Mouse (Mus musculus): ENCODE measurements around the gene Ralgapa2. TPM values are rescaled to one million over a fixed set of nuclear protein-coding genes. Genes with fewer than 3 reads are reported as not detected.

Ralgapa2 gene
- polyA plus RNA-seq, 1 experiment from 2014 or later: 12.4 TPM

DNA sequence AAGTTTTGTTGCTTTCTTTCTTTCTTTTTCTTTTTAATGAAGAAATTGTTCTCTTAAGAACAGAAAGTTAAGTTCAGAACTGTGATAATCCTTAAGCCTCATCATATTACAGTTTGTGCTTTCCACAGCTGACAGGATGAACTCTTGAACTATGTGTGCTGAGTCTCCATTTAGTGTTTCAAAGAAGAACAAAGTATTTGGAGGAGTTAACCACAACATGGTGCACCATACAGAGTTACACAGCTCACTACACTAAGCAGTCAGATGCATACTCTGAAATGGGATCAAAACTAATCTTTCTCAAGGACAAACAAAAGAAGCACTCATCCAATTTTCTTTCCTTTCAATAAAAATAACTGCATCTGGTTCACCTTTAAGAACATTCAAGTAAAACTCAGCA is 110.6 kb downstream of the Ralgapa2 start:
- Histone ChIP-seq H3K4me2 (ENCODE audit: low read length) (no peak overlapping the region), H3K4me3 (ENCODE audit: low read depth, low read length) (no peak overlapping the region), H3K27ac (ENCODE audit: low read length) (no peak overlapping the region), H3K36me3 (ENCODE audit: control insufficient read depth, insufficient read depth, low read length) (0 out of 2 replicates have a peak, but pooled peaks cover 6% of the 10 kb centered on the region), H3K9me3 (replicated peaks; ENCODE audit: control insufficient read depth, low read length, poor library complexity, severe bottlenecking) (no peaks in the 10 kb centered on the region), H3K27me3 (ENCODE audit: control insufficient read depth, insufficient read depth, low read depth, low read length) (no peaks in the 10 kb centered on the region), H3K4me1 (ENCODE audit: control insufficient read depth, insufficient read depth, low read length) (no peaks in the 10 kb centered on the region), H3K9ac (ENCODE audit: low read depth, low read length) (no peak overlapping the region)
- ATAC-seq: no peak

DNA sequence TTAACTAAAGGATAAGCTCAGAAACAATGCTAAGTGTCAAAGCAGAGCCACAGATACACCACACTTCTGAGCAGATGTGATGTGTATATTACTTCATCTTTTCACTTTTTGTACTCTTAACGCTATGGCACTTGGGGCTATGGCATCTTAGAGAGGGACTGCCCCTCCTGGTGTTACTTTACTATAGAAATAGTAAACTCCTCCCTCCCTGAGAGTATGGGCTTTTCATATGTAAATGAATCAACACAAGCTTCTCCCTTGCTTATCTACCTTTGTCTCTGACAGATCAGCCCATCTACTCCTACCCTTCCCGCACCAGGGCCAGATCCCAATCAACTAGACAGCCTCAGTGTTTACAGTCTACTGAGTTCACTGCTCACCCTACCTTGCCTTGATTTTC is 111.4 kb downstream of the Ralgapa2 start:
- no peaks in the 10 kb centered on the region for H3K4me1 ChIP-seq (ENCODE audit: control insufficient read depth, insufficient read depth, low read length)
- no peak overlapping the region for H3K4me2 ChIP-seq (ENCODE audit: low read length)
- 22% methylated on average over 2 of the region's 2 CpGs for WGBS
- no peaks in the 10 kb centered on the region for H3K27me3 ChIP-seq (ENCODE audit: control insufficient read depth, insufficient read depth, low read depth, low read length)
- no peak overlapping the region for H3K9ac ChIP-seq (ENCODE audit: low read depth, low read length)
- H3K27ac ChIP-seq (ENCODE audit: low read length): no peak overlapping the region
- no peaks in the 10 kb centered on the region for H3K9me3 ChIP-seq (replicated peaks; ENCODE audit: control insufficient read depth, low read length, poor library complexity, severe bottlenecking)
- ATAC-seq: no peak
- H3K36me3 ChIP-seq (ENCODE audit: control insufficient read depth, insufficient read depth, low read length): 0 out of 2 replicates have a peak, but pooled peaks cover 5% of the 10 kb centered on the region
- H3K4me3 ChIP-seq (ENCODE audit: low read depth, low read length): no peak overlapping the region

DNA sequence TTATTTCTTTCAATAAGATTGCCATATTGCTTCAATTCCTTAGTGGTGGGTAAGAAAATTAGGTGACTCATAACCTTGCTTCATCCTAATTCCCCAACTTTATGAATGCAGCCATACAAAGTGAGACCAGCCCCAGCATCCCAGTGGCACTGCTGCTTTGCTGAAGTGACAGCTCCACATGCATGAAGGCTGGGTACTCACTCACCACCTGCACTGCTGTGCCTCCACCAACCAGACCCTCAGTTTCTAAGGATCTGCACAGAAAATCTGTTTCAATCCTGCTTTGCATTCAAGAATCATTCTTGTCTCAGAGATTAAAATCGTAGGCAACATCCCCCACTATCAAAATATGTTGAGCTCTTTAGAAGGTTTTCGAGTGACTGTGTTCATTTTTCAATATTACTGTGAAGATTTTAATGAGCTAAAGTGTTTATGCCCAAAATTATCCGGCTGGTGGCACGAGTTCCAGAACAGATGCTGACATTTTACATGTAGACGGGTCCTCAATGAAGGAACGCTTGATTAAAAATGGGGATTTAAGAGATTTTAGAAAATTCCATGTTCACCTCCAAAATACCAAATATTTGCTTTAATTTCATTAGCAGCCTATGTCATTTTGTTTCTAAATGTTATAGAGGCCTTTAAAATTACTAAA is 113.8 kb downstream of the Ralgapa2 start:
- Histone ChIP-seq H3K4me1 (ENCODE audit: control insufficient read depth, insufficient read depth, low read length) (no peaks in the 10 kb centered on the region), H3K9me3 (replicated peaks; ENCODE audit: control insufficient read depth, low read length, poor library complexity, severe bottlenecking) (no peaks in the 10 kb centered on the region), H3K9ac (ENCODE audit: low read depth, low read length) (no peak overlapping the region), H3K36me3 (ENCODE audit: control insufficient read depth, insufficient read depth, low read length) (0 out of 2 replicates have a peak, but pooled peaks cover 2% of the 10 kb centered on the region), H3K27ac (ENCODE audit: low read length) (no peak overlapping the region), H3K27me3 (ENCODE audit: control insufficient read depth, insufficient read depth, low read depth, low read length) (no peaks in the 10 kb centered on the region), H3K4me3 (ENCODE audit: low read depth, low read length) (no peak overlapping the region), H3K4me2 (ENCODE audit: low read length) (no peak overlapping the region)
- WGBS: 65% methylated on average over 6 of the region's 6 CpGs
- no peak for ATAC-seq

DNA sequence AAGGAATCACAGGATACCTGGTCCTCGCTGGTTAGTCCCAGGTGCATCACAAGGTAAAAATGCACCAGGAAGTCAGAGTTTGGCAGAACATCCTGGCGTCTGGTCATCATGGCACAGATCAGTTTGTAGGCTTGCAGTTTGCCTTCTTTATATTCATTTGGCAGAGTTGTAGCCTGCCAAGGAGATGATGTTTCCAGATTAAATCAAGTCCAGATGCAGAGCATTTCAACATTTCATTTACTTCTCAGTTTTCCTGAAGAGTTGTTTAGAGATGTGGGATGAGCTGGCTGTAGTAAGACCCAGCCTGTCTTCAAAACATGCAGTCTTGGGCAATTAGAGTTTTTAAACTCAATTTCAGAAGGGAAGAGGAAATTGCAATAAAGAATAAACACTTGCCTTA is 124.9 kb downstream of the Ralgapa2 start:
- no peaks in the 10 kb centered on the region for H3K4me1 ChIP-seq (ENCODE audit: control insufficient read depth, insufficient read depth, low read length)
- no peaks in the 10 kb centered on the region for H3K27me3 ChIP-seq (ENCODE audit: control insufficient read depth, insufficient read depth, low read depth, low read length)
- H3K9ac ChIP-seq (ENCODE audit: low read depth, low read length): no peak overlapping the region
- H3K27ac ChIP-seq (ENCODE audit: low read length): no peak overlapping the region
- H3K36me3 ChIP-seq (ENCODE audit: control insufficient read depth, insufficient read depth, low read length): peaks cover 13% of the 10 kb centered on the region; the same call in 1 of the 2 replicates
- WGBS: 92% methylated on average over 2 of the region's 2 CpGs
- H3K9me3 ChIP-seq (replicated peaks; ENCODE audit: control insufficient read depth, low read length, poor library complexity, severe bottlenecking): peaks cover 1% of the 10 kb centered on the region; the same call in 1 of the 2 replicates
- H3K4me2 ChIP-seq (ENCODE audit: low read length): no peak overlapping the region
- H3K4me3 ChIP-seq (ENCODE audit: low read depth, low read length): no peak overlapping the region
- no peak for ATAC-seq

DNA sequence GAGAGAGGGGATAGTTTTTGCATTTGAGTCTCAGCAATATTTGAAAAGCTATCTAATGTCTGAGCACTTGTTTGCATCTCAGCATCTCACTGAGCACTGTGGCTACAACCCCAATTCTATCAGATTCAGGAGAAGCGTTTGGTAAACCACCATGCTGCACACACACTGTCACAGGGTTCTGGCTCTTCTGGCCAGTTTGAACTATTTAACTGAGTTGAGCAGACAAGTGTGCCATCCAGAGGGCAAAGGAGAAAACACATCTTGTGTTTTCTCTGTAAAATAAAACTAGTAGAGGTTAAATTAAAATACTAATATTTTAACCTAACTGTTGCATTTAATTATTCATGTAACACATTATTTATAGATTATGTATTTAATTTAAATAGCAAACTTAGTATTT is 127.6 kb downstream of the Ralgapa2 start:
- Histone ChIP-seq H3K36me3 (ENCODE audit: control insufficient read depth, insufficient read depth, low read length) (peaks cover 7% of the 10 kb centered on the region; the same call in 1 of the 2 replicates), H3K4me1 (ENCODE audit: control insufficient read depth, insufficient read depth, low read length) (no peaks in the 10 kb centered on the region), H3K9me3 (replicated peaks; ENCODE audit: control insufficient read depth, low read length, poor library complexity, severe bottlenecking) (no peaks in the 10 kb centered on the region), H3K4me3 (ENCODE audit: low read depth, low read length) (no peak overlapping the region), H3K27me3 (ENCODE audit: control insufficient read depth, insufficient read depth, low read depth, low read length) (no peaks in the 10 kb centered on the region), H3K4me2 (ENCODE audit: low read length) (no peak overlapping the region), H3K27ac (ENCODE audit: low read length) (no peak overlapping the region), H3K9ac (ENCODE audit: low read depth, low read length) (no peak overlapping the region)
- ATAC-seq: no peak
- WGBS: 13% methylated on average over 1 of the region's 1 CpGs

DNA sequence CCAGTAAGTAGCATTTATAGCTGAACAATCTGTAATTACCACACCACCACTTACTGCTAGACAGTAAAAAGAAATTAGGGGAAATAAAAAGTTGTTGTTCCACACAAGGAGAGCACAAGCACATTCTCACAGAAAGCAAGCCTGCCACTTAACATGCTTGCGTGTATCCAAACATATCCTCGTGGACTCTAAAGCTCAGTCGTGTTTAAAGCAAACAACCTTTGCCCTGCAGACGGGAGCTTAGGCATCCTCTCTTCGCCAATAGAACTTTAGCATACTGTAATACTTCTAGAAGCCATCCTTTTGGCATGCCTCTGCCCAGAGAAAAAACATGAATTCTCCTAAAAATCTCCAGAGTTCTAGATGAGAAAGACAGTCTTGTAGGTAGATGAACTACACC is 135.9 kb downstream of the Ralgapa2 start:
- WGBS: 85% methylated on average over 5 of the region's 5 CpGs
- H3K9me3 ChIP-seq (replicated peaks; ENCODE audit: control insufficient read depth, low read length, poor library complexity, severe bottlenecking): no peaks in the 10 kb centered on the region

DNA sequence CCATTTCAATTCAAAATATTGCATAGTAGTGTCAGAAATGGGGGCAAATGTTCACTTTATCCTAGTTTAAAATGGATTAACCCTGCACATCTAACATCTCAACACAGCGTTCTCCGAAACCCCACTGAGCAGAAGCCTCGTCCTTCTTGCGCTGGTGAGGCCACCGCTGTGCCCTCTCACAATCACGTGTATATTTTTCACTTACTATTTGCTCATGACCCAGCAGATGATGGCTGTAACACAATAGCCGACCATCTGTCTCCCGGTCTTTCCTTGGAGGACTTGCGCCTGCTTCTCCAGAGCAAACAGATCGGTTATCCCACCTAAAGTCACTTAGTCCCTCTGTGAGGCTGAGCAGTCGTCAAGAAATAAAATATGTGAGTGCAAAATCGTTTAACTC is 146.0 kb downstream of the Ralgapa2 start:
- Histone ChIP-seq H3K4me3 (ENCODE audit: low read depth, low read length) (no peak overlapping the region), H3K27ac (ENCODE audit: low read length) (no peak overlapping the region), H3K9me3 (replicated peaks; ENCODE audit: control insufficient read depth, low read length, poor library complexity, severe bottlenecking) (no peaks in the 10 kb centered on the region), H3K36me3 (ENCODE audit: control insufficient read depth, insufficient read depth, low read length) (0 out of 2 replicates have a peak, but pooled peaks cover 4% of the 10 kb centered on the region), H3K9ac (ENCODE audit: low read depth, low read length) (no peak overlapping the region), H3K27me3 (ENCODE audit: control insufficient read depth, insufficient read depth, low read depth, low read length) (no peaks in the 10 kb centered on the region), H3K4me1 (ENCODE audit: control insufficient read depth, insufficient read depth, low read length) (no peaks in the 10 kb centered on the region), H3K4me2 (ENCODE audit: low read length) (no peak overlapping the region)
- ATAC-seq: no peak
- 41% methylated on average over 12 of the region's 12 CpGs for WGBS

More for the DNA sequence above, 135.9 kb downstream of the Ralgapa2 start:
- Histone ChIP-seq H3K27me3 (ENCODE audit: control insufficient read depth, insufficient read depth, low read depth, low read length) (no peaks in the 10 kb centered on the region), H3K36me3 (ENCODE audit: control insufficient read depth, insufficient read depth, low read length) (no peaks in the 10 kb centered on the region), H3K4me3 (ENCODE audit: low read depth, low read length) (no peak overlapping the region), H3K4me2 (ENCODE audit: low read length) (no peak overlapping the region), H3K4me1 (ENCODE audit: control insufficient read depth, insufficient read depth, low read length) (no peaks in the 10 kb centered on the region), H3K27ac (ENCODE audit: low read length) (no peak overlapping the region), H3K9ac (ENCODE audit: low read depth, low read length) (no peak overlapping the region)
- ATAC-seq: no peak

DNA sequence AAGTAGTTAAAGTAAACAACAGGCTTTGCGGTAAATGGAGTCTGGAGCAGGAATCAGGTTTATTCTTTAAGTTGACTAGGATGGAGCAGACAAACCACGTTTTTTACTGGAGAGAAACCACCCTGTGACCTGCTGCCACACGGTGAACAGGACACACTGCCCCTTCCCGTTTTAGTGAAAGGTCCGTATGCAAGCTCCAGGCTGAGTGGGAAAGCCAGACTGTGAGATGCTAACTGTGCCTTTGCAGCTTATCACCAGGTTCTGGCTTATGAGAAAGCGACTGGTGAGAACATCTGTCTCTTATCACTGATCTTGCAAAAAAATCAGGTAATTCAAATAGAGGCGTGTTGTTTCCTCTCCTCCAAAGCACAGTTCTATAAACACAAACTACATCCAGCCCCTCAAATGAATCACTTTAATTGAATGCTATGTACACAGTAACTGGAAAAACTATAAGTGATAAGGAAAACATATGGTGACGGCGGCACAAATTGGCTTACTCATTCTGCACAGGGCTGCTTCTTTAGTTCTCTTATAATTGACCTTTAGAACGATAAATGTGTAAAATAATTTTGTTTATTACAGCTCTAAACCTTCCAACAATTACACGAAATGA is 146.7 kb downstream of the Ralgapa2 start:
- Histone ChIP-seq H3K27ac (ENCODE audit: low read length) (no peak overlapping the region), H3K9ac (ENCODE audit: low read depth, low read length) (no peak overlapping the region), H3K4me1 (ENCODE audit: control insufficient read depth, insufficient read depth, low read length) (no peaks in the 10 kb centered on the region), H3K9me3 (replicated peaks; ENCODE audit: control insufficient read depth, low read length, poor library complexity, severe bottlenecking) (no peaks in the 10 kb centered on the region), H3K36me3 (ENCODE audit: control insufficient read depth, insufficient read depth, low read length) (0 out of 2 replicates have a peak, but pooled peaks cover 4% of the 10 kb centered on the region), H3K4me2 (ENCODE audit: low read length) (no peak overlapping the region), H3K4me3 (ENCODE audit: low read depth, low read length) (no peak overlapping the region), H3K27me3 (ENCODE audit: control insufficient read depth, insufficient read depth, low read depth, low read length) (no peaks in the 10 kb centered on the region)
- no peak for ATAC-seq
- WGBS: 61% methylated on average over 11 of the region's 11 CpGs

DNA sequence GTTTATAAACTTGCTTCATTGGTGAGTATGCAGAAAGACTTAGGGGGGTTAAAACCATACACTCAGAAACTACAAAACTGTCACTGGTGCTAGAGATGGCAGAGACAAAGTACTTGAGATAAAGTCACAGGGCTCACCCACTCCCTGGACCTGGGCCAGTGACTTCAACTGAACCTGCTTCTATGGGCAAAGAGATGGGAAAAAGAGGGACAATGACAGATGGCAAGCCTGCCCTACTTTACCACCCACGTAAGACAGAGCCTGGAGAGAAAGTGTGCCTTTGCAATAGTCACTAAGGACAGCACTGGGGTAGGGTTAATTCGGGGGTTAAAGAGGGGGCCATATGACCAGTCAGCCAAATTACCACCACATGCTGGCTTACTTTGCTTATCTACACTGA is 148.7 kb downstream of the Ralgapa2 start:
- no peak overlapping the region for H3K27ac ChIP-seq (ENCODE audit: low read length)
- H3K4me3 ChIP-seq (ENCODE audit: low read depth, low read length): no peak overlapping the region
- H3K36me3 ChIP-seq (ENCODE audit: control insufficient read depth, insufficient read depth, low read length): no peaks in the 10 kb centered on the region
- H3K9ac ChIP-seq (ENCODE audit: low read depth, low read length): no peak overlapping the region
- WGBS: 88% methylated on average over 2 of the region's 2 CpGs
- no peaks in the 10 kb centered on the region for H3K9me3 ChIP-seq (replicated peaks; ENCODE audit: control insufficient read depth, low read length, poor library complexity, severe bottlenecking)
- ATAC-seq: no peak
- H3K27me3 ChIP-seq (ENCODE audit: control insufficient read depth, insufficient read depth, low read depth, low read length): no peaks in the 10 kb centered on the region
- no peak overlapping the region for H3K4me2 ChIP-seq (ENCODE audit: low read length)
- H3K4me1 ChIP-seq (ENCODE audit: control insufficient read depth, insufficient read depth, low read length): no peaks in the 10 kb centered on the region

All from midbrain, embryonic 16.5 days (tissue).